Mouse (Mus musculus) heart, embryonic 14.5 days (tissue): ENCODE data around the gene Pfn4. TPM values are rescaled to one million over a fixed set of nuclear protein-coding genes. Genes with fewer than 3 reads are reported as not detected.
A peak's percentile ranks its signal among the peaks of the same experiment; 100 is the strongest.

Experiments
- ATAC-seq: fragments of 200-750 bp; cut with Nextera tagmentation; 2 replicates; pipeline ENCODE4 v1.8.0; 2017; ENCODE audit warnings: low read depth, moderate TSS enrichment; ENCODE audit not compliant: insufficient number of reproducible peaks, insufficient read depth, low FRiP score
- H3K27ac ChIP-seq, 2 experiments: fragments of 200-500 bp in 1 of 2; fragments of 300-500 bp in 1 of 2; sonication (generic) in 1 of 2; replicated peaks in 1 of 2; 2 replicates each; pipeline ENCODE4 v1.5.1; 2012 to 2014; ENCODE audit warnings: low read depth in 2 of 2, low read length in 2 of 2, control low read depth in 1 of 2, mild to moderate bottlenecking in 1 of 2, mixed read lengths in 1 of 2; ENCODE audit not compliant: control insufficient read depth in 1 of 2, insufficient read depth in 1 of 2
- H3K27me3 ChIP-seq: fragments of 300-500 bp; sonication (generic); 2 replicates; pipeline ENCODE4 v1.6.1; 2014; ENCODE audit warnings: mild to moderate bottlenecking, low read length, control low read depth; ENCODE audit not compliant: control insufficient read depth, insufficient read depth
- H3K36me3 ChIP-seq: fragments of 300-500 bp; sonication (generic); 2 replicates; pipeline ENCODE4 v1.6.1; 2014; ENCODE audit warnings: mild to moderate bottlenecking, control low read depth, low read length, mixed read lengths; ENCODE audit not compliant: control insufficient read depth, insufficient read depth
- H3K4me1 ChIP-seq, 2 experiments: fragments of 200-500 bp in 1 of 2; fragments of 300-500 bp in 1 of 2; sonication (generic) in 1 of 2; 2 replicates each; pipeline ENCODE4 v1.6.1; 2012 to 2014; ENCODE audit warnings: low read length in 2 of 2, control low read depth in 1 of 2, mixed read lengths in 1 of 2; ENCODE audit not compliant: control insufficient read depth in 2 of 2, insufficient read depth in 2 of 2
- H3K4me2 ChIP-seq: fragments of 300-500 bp; sonication (generic); 2 replicates; pipeline ENCODE4 v1.6.1; 2014; ENCODE audit warnings: mild to moderate bottlenecking, low read length
- H3K4me3 ChIP-seq, 2 experiments: fragments of 200-500 bp in 1 of 2; fragments of 300-500 bp in 1 of 2; sonication (generic) in 1 of 2; 2 replicates each; pipeline ENCODE4 v1.5.1; 2012 to 2014; ENCODE audit warnings: low read length in 2 of 2, mild to moderate bottlenecking in 2 of 2, control low read depth in 1 of 2, low read depth in 1 of 2, moderate library complexity in 1 of 2; ENCODE audit not compliant: control insufficient read depth in 1 of 2, insufficient read depth in 1 of 2
- H3K9ac ChIP-seq: fragments of 300-500 bp; sonication (generic); 2 replicates; pipeline ENCODE4 v1.6.1; 2014; ENCODE audit warnings: mild to moderate bottlenecking, low read length
- H3K9me3 ChIP-seq: fragments of 300-500 bp; sonication (generic); 2 replicates; pipeline ENCODE4 v1.6.1; 2016; ENCODE audit warnings: low read length, control low read depth; ENCODE audit not compliant: control insufficient read depth
- WGBS: fragments of 180-500 bp; shearing (Covaris S2); extraction: QIAGEN DNeasy Blood & Tissue Kit; methylation state at CpG from one replicate; pipeline ENCODE4 v1.1.7; 2014; 5-methylcytosine and 5-hydroxymethylcytosine counted together
- polyA plus RNA-seq: library from polyadenylated mRNA; unstranded; fragments of >200 nt; fragmentation: Nextera tagmentation; extraction: Ambion mirVana; gene quantifications from 2 replicates; pipeline ENCODE4 v1.2.1, GENCODE M21; 2014

Pfn4 gene
- 2.6 and 2.8 TPM in 2 replicates for polyA plus RNA-seq

- Histone ChIP-seq H3K4me2 (peak within 1 kb of the TSS; percentile 66), H3K9ac (peak within 1 kb of the TSS; percentile 83), H3K27ac (peak within 1 kb of the TSS; percentile 73 to 87), H3K4me3 (peak within 1 kb of the TSS; percentile 54 to 85), H3K4me1 (0 out of 4 replicates have a peak, but pooled peaks cover 2% of the 10 kb centered on the region in 2 experiments), H3K36me3 (no peaks in the 10 kb centered on the region), H3K9me3 (no peaks in the 10 kb centered on the region), H3K27me3 (no peaks in the 10 kb centered on the region)
- peak; percentile 97 for ATAC-seq
- WGBS, result 3% methylated on average over 61 of the region's 61 CpGs
Observed at GRCm38 (mm10) chr12:4768492-4769332, at the start of gene Pfn4, which contains the start of gene Fam228b. Gene Pfn4 (plus strand): TSS chr12:4769022. Gene Fam228b (minus strand): TSS chr12:4769267.

GRCm38 (mm10) chr12:4719066-4719761 is 49.6 kb upstream of the Pfn4 start:
- Histone ChIP-seq H3K27me3 (no peaks in the 10 kb centered on the region), H3K4me2 (no peak overlapping the region), H3K9me3 (no peaks in the 10 kb centered on the region), H3K9ac (no peak overlapping the region), H3K4me3 (no peak overlapping the region), H3K27ac (no peak overlapping the region), H3K4me1 (peaks cover 0 to 5% of the 10 kb centered on the region in 2 experiments; a peak in 1 of 4 replicates), H3K36me3 (0 out of 2 replicates have a peak, but pooled peaks cover 6% of the 10 kb centered on the region)
- 31% methylated on average over 13 of the region's 13 CpGs for WGBS
- ATAC-seq, result no peak

- ATAC-seq, result no peak
- H3K4me3 ChIP-seq, result no peak overlapping the region
- 65% methylated on average over 17 of the region's 17 CpGs for WGBS
- H3K27me3 ChIP-seq, result no peaks in the 10 kb centered on the region
- 0 out of 2 replicates have a peak, but pooled peaks cover 3% of the 10 kb centered on the region for H3K36me3 ChIP-seq
- no peaks in the 10 kb centered on the region for H3K9me3 ChIP-seq
- no peak overlapping the region for H3K27ac ChIP-seq
- peaks cover 0 to 5% of the 10 kb centered on the region in 2 experiments; a peak in 1 of 4 replicates for H3K4me1 ChIP-seq
- no peak overlapping the region for H3K9ac ChIP-seq
- H3K4me2 ChIP-seq, result no peak overlapping the region
Observed at GRCm38 (mm10) chr12:4719762-4720754, 48.8 kb upstream of the Pfn4 start.

- no peaks in the 10 kb centered on the region for H3K4me1 ChIP-seq
- WGBS, result 86% methylated on average over 3 of the region's 3 CpGs
- no peak overlapping the region for H3K27ac ChIP-seq
- H3K36me3 ChIP-seq, result no peaks in the 10 kb centered on the region
- H3K4me2 ChIP-seq, result no peak overlapping the region
- no peak for ATAC-seq
- H3K4me3 ChIP-seq, result no peak overlapping the region
- H3K27me3 ChIP-seq, result no peaks in the 10 kb centered on the region
- no peaks in the 10 kb centered on the region for H3K9me3 ChIP-seq
- no peak overlapping the region for H3K9ac ChIP-seq
Observed at GRCm38 (mm10) chr12:4729165-4729564, 39.7 kb upstream of the Pfn4 start.

- H3K27ac ChIP-seq, result no peak overlapping the region
- H3K9me3 ChIP-seq, result no peaks in the 10 kb centered on the region
- H3K9ac ChIP-seq, result no peak overlapping the region
- H3K4me1 ChIP-seq, result no peaks in the 10 kb centered on the region
- H3K4me2 ChIP-seq, result no peak overlapping the region
- no peak overlapping the region for H3K4me3 ChIP-seq
- no peaks in the 10 kb centered on the region for H3K36me3 ChIP-seq
- ATAC-seq, result no peak
- no peaks in the 10 kb centered on the region for H3K27me3 ChIP-seq
- 70% methylated on average over 4 of the region's 4 CpGs for WGBS
Observed at GRCm38 (mm10) chr12:4731629-4732028, 37.2 kb upstream of the Pfn4 start.

- H3K4me2 ChIP-seq, result no peak overlapping the region
- no peaks in the 10 kb centered on the region for H3K4me1 ChIP-seq
- 60% methylated on average over 4 of the region's 4 CpGs for WGBS
- no peak overlapping the region for H3K9ac ChIP-seq
- no peak overlapping the region for H3K27ac ChIP-seq
- no peaks in the 10 kb centered on the region for H3K9me3 ChIP-seq
- no peaks in the 10 kb centered on the region for H3K27me3 ChIP-seq
- H3K36me3 ChIP-seq, result no peaks in the 10 kb centered on the region
- no peak overlapping the region for H3K4me3 ChIP-seq
- ATAC-seq, result no peak
Observed at GRCm38 (mm10) chr12:4732332-4732731, 36.5 kb upstream of the Pfn4 start.
